Mouse (Mus musculus) ovary, postnatal 10 days (tissue): ENCODE results near the gene Hist1h4b.
A peak's percentile ranks its signal among the peaks of the same experiment; 100 is the strongest.
"Not testable (repeated sequence)": the region's sequence is repeated elsewhere in the genome, so short reads cannot be mapped to it uniquely, and the experiment has no call there.

Source experiments
- DNase-seq: peaks from one replicate; pipeline ENCODE4 v3.0.0; 2022; ENCODE audit warnings: low spot score

The Hist1h4b gene

GRCm38 (mm10) chr13:23740256-23740840 lies 16.5 kb upstream of the Hist1h4b start:
- DNase-seq, result no peak

GRCm38 (mm10) chr13:23740910-23741309 lies 15.9 kb upstream of the Hist1h4b start:
- DNase-seq, result no peak

DNA sequence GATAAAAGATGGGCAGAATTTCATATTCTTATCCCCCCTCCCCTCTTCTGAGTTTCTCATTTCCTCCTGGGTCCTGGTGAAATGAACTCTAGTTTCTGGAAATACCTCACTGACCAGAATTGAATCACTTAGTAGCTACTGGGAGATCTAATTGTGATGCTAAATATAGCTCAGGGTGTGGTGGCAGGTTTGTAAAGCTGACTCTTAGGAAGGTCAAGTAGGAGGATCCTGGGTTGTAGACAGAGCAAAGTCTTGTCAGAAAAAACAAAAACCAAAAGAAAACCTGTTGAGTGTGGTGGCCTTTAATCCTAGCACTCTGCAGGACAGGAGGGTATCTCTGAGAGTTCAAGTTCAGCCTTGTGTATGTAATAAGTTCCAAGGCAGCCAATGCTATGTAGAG lies 14.8 kb upstream of the Hist1h4b start:
- DNase-seq, result no peak

GRCm38 (mm10) chr13:23743215-23743614 lies 13.6 kb upstream of the Hist1h4b start:
- no peak for DNase-seq

- no peak for DNase-seq
Measured at GRCm38 (mm10) chr13:23743963-23744362, 12.8 kb upstream of the Hist1h4b start.

- no peak for DNase-seq
Measured at GRCm38 (mm10) chr13:23744421-23745380, 12.1 kb upstream of the Hist1h4b start.

DNA sequence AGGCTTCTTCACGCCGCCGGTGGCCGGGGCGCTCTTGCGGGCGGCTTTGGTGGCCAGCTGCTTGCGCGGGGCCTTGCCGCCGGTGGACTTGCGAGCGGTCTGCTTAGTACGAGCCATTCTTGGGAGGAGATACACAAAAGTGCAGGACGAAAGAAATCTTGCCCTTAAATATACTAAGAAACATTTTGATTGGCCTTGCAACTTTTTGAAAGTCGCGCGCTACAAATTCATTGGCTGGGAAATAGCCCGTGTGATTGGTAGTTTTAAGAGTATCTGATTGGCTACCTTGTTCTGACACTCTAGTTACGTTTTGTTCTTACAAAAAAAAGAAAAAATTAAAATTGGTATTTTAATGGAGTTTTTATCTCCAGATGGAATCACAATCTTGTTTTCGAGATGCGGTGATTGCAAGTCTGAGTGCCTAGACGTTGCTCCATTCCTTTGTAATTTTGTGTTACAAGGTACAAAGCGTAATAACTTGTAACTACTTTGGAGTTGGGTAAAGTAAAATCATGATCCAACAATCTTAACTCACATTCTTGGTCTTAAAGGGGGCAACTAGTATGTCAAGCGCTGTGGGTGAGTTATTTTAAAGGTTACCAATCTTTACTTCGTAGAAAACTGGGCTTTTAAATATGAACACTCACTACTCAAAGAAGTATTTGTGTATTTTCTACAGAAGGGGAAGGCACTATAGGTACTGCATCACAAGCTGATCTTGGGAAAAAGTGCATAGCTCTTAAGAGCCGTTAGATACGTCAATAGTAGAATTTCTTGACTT lies 11.2 kb upstream of the Hist1h4b start, which contains the start of gene Hist1h3c:
Gene Hist1h3c (minus strand): TSS at position 222 of the 781 bp plus-strand sequence.
- DNase-seq, result no peak

DNA sequence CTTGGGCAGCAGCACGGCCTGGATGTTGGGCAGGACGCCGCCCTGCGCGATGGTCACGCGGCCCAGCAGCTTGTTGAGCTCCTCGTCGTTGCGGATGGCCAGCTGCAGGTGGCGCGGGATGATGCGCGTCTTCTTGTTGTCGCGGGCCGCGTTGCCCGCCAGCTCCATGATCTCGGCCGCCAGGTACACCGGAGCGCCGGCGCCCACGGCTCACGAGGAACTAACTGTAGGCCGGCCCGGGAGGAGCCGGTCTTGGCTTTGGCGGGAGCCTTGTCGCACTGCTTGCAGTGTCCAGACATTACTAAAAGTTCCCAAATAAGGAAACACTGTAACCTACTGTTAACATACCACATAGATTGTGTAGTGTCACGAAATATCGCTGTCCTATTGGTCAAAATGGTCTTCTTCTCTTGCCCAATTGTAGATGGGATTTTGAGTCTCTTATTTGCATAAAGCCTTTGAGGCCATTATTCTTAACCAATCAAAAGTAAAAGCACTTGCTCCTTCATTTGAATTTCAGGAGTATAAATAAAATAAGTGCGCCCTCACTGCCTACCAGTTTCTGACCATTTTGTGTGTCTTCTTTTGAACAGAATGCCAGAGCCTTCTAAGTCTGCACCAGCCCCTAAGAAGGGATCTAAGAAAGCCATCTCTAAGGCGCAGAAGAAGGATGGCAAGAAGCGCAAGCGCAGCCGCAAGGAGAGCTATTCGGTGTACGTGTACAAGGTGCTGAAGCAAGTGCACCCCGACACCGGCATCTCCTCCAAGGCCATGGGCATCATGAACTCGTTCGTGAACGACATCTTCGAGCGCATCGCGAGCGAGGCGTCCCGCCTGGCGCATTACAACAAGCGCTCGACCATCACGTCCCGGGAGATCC lies 10.4 kb upstream of the Hist1h4b start, which contains the start of gene Hist1h2bb:
Gene Hist1h2bb (plus strand): TSS at position 534 of the 880 bp plus-strand sequence.
- peak; percentile 66 for DNase-seq

GRCm38 (mm10) chr13:23747081-23747891 lies 9.5 kb upstream of the Hist1h4b start:
- no peak for DNase-seq

GRCm38 (mm10) chr13:23747892-23748288 lies 8.9 kb upstream of the Hist1h4b start:
- DNase-seq, result no peak

- DNase-seq, result no peak
Measured at GRCm38 (mm10) chr13:23749563-23750121, 7.2 kb upstream of the Hist1h4b start.

DNA sequence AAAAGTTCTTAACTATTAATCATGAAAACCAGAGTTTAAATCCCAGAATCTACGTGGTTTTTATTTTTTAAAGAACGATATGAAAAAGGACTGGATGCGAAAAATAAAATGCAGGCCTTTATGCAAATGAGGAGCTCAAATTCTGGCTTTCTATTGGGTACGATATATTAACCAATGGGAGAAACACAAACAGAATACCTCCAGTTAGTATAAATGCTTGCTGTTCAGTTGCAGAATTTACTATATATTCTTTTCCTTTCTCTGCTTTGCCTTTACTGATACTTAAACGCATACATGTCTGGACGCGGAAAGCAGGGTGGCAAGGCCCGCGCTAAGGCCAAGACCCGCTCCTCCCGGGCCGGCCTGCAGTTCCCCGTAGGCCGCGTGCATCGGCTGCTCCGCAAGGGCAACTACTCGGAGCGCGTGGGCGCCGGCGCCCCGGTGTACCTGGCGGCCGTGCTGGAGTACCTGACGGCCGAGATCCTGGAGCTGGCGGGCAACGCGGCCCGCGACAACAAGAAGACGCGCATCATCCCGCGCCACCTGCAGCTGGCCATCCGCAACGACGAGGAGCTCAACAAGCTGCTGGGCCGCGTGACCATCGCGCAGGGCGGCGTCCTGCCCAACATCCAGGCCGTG lies 5.9 kb upstream of the Hist1h4b start, which contains the start of gene Hist1h2ab:
Gene Hist1h2ab (plus strand): TSS at position 288 of the 639 bp plus-strand sequence.
- DNase-seq, result not testable (repeated sequence)

DNA sequence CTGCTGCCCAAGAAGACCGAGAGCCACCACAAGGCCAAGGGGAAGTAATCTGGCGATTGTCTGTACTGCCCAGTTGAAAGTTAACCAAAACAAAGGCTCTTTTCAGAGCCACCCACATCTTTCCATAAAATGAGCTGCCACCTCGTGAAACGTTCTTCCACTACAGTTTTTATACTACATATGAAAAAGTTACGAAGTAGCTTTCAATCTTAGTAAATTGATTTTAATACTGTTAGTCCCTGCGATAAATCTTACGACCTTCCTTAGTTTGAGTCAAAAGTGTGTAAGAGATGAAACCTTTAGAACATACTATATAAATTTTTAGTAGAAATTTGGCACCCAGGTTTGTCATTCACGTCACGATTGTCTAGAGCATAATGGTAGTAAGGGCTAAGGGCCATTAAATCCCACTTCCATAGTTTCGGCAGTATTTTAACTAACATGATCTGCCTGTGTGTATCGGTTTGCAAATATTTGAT lies 5.3 kb upstream of the Hist1h4b start:
- DNase-seq, result no peak

GRCm38 (mm10) chr13:23752067-23752741 lies 4.6 kb upstream of the Hist1h4b start, which contains the start of gene Hist1h3b:
Hist1h3b (plus strand) TSS chr13:23752267.
- peak; percentile 80 for DNase-seq

GRCm38 (mm10) chr13:23752742-23753172 lies 4.1 kb upstream of the Hist1h4b start:
- no peak for DNase-seq

- no peak for DNase-seq
Measured at GRCm38 (mm10) chr13:23753314-23754078, 3.3 kb upstream of the Hist1h4b start.

GRCm38 (mm10) chr13:23755000-23755399 lies 1.8 kb upstream of the Hist1h4b start:
- no peak for DNase-seq
